Mouse (Mus musculus): ENCODE data around the gene Cd59a. TPM values are rescaled to one million over a fixed set of nuclear protein-coding genes. Genes with fewer than 3 reads are reported as not detected.

Cd59a gene
- polyA plus RNA-seq, 1 experiment from 2014 or later, result 27.8 TPM

Other genes with a start within 250 kb of the Cd59a start
- 27.1 and 31.6 TPM in 2 replicates for gene Lmo2, start 137.8 kb upstream of the Cd59a start, polyA plus RNA-seq (2015; fragmentation: Nextera tagmentation; extraction: Ambion mirVana)
- 63.5 and 63.6 TPM in 2 replicates for gene Fbxo3, start 68.1 kb upstream of the Cd59a start, polyA plus RNA-seq (2015; fragmentation: Nextera tagmentation; extraction: Ambion mirVana)
- 1.9 and 2.9 TPM in 2 replicates for gene 4931422A03Rik, start 67.4 kb upstream of the Cd59a start, polyA plus RNA-seq (2015; fragmentation: Nextera tagmentation; extraction: Ambion mirVana)
- not detected in 2 replicates for gene Gm10912, start 30.0 kb upstream of the Cd59a start, polyA plus RNA-seq (2015; fragmentation: Nextera tagmentation; extraction: Ambion mirVana)
- gene Gm10799, start 27.3 kb upstream of the Cd59a start, polyA plus RNA-seq (2015; fragmentation: Nextera tagmentation; extraction: Ambion mirVana), result not detected in 2 replicates
- gene Cd59b, start 26.0 kb upstream of the Cd59a start, polyA plus RNA-seq (2015; fragmentation: Nextera tagmentation; extraction: Ambion mirVana), result 6.7 and 9.7 TPM in 2 replicates
- not detected in 2 replicates for gene A930018P22Rik, start 27.0 kb downstream of the Cd59a start, polyA plus RNA-seq (2015; fragmentation: Nextera tagmentation; extraction: Ambion mirVana)

Measured in lung, embryonic 16.5 days (tissue).